Mouse (Mus musculus): ENCODE results near the gene March2.
"Not testable (repeated sequence)": the region's sequence is repeated elsewhere in the genome, so short reads cannot be mapped to it uniquely, and the experiment has no call there.

- TF ChIP-seq CTCF (IDR thresholded peaks at IDR 0.05; ENCODE audit: extremely low read depth, insufficient read depth, insufficient read length, insufficient replicate concordance); POLR2A (IDR thresholded peaks at IDR 0.05; ENCODE audit: low read depth, low read length): not testable (repeated sequence)
Observed at GRCm38 (mm10) chr17:33733526-33733925, 15.1 kb upstream of the March2 start.

Measured in spleen, adult 2 months (tissue).